Mouse (Mus musculus): ENCODE measurements at regions not wholly inside any gene's neighbourhood (a gene's known extent, or its start where the extent isn't known, plus 50 kb on each side); places are given as distances from the start of the nearest gene placed in this dataset.

GRCm38 (mm10) chr14:66431630-66432029, 422.6 kb upstream of the Gulo start:
- Histone ChIP-seq H3K4me3 (no peak overlapping the region), H3K27me3 (no peaks in the 10 kb centered on the region), H3K9ac (no peak overlapping the region), H3K4me1 (replicated peaks) (no peaks in the 10 kb centered on the region), H3K4me2 (no peak overlapping the region), H3K9me3 (peaks cover 5% of the 10 kb centered on the region; the same call in 1 of the 2 replicates), H3K36me3 (no peaks in the 10 kb centered on the region), H3K27ac (replicated peaks) (no peak overlapping the region)
- ATAC-seq (ENCODE audit: low read depth): no peak
- 94% methylated on average over 5 of the region's 5 CpGs for WGBS

GRCm38 (mm10) chr14:66424141-66424540, 415.1 kb upstream of the Gulo start:
- no peaks in the 10 kb centered on the region for H3K9me3 ChIP-seq
- no peaks in the 10 kb centered on the region for H3K27me3 ChIP-seq
- H3K9ac ChIP-seq: no peak overlapping the region
- no peak overlapping the region for H3K4me3 ChIP-seq
- peaks cover 11% of the 10 kb centered on the region; the same call in 1 of the 2 replicates for H3K4me1 ChIP-seq (replicated peaks)
- H3K36me3 ChIP-seq: no peaks in the 10 kb centered on the region
- 15% methylated on average over 5 of the region's 5 CpGs for WGBS
- no peak for ATAC-seq (ENCODE audit: low read depth)
- H3K4me2 ChIP-seq: no peak overlapping the region
- no peak overlapping the region for H3K27ac ChIP-seq (replicated peaks)
